Mouse (Mus musculus) lung, postnatal 10 days (tissue): ENCODE measurements around the gene Cops7a.

Experiments used
- DNase-seq: peaks from one replicate; pipeline ENCODE4 v3.0.0; 2021

Cops7a gene

GRCm38 (mm10) chr6:124958127-124958526 lies 7.2 kb downstream of the Cops7a start:
- DNase-seq, result no peak

DNA sequence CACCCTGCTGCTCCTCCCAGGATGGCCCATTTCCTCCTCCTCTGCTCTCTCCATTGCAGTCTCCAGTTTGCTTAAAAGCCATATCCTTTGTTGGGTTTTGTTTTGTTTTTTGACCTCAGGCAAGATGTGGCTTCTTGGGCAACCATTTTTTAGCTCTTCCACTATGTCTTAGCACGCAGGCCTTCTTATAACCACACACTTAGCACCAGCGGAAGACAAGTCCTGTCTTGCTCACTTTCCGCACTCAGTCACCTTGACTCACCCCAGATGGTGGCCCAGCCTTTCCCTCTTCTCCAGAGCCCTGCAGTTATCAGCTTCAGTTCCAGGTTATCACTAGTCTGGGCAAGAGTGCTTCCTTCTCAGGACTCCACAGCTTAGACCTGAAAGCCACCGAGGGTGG lies 10.1 kb downstream of the Cops7a start:
- no peak for DNase-seq

DNA sequence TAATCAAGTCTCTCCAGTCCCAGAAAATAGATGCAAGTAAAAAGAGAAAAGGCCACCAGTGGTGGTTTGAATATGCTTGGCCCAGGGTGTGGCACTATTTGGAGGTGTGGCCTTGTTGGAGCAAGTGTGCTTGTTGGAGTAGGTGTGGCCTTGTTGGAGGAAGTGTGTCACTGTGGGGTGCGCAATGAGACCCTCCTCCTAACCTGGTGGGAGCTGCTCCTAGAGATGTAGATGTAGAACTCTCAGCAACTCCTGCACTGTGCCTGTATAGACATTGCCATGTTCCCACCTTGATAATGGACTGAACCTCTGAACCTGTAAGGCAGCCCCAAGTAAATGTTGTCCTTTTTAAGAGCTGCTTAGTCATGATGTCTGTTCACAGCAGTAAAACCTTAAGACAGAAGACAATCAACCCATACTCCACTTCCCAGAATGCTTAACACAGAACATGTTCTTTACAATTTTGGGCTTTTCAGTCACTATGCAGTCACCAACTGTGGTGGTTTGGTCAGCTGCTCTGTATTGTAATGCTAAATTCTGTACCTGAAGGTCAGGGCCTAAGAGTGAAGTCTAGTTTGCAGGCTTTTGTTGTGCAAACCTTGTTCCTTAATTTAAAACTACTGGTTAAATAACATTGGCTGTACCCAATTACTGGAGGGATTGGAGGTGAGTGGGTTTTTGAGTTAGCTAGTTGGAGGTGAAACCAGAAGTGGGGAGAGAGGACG lies 11.2 kb downstream of the Cops7a start:
- DNase-seq, result no peak

DNA sequence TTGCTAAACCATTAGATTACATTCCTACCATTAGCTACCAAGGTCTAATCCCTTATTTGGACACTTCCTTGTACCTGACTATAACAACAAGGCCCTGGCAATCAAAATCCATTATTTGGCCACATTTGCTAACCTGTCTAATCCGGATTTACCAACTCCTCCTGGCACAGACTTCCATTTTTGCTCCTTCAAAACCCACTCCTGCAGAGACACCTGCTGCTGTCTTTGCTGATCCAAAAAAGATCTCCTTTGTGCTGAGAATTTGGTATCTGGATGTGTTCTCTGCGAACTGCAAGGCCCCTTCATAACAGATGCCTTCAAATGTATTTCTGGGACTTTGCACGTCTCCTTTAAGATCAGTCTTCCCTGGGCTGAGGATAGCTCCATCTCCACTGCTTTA lies 21.8 kb downstream of the Cops7a start:
- DNase-seq, result no peak

- no peak for DNase-seq
Measured at GRCm38 (mm10) chr6:124941679-124942078, 23.7 kb downstream of the Cops7a start.

DNA sequence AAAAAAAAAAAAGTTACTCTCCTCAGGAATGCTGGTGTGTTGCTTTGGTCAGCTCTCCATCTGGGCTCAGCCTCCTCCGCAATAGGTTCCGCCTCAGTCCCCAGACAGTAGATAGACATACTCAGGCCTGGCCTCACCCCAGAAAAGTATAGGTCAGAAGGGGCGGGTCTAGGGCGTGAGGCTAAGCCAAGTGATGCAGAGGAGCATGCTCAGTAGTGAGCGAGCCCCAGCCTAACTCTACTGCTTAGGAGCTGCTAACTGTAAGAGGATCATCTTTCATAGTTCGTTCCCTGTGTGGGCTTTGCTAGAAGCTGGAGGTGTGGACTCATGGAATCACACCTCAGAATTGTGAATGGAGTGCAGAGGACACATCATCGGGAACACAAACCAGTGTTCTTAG lies 26.8 kb downstream of the Cops7a start:
- DNase-seq, result no peak

DNA sequence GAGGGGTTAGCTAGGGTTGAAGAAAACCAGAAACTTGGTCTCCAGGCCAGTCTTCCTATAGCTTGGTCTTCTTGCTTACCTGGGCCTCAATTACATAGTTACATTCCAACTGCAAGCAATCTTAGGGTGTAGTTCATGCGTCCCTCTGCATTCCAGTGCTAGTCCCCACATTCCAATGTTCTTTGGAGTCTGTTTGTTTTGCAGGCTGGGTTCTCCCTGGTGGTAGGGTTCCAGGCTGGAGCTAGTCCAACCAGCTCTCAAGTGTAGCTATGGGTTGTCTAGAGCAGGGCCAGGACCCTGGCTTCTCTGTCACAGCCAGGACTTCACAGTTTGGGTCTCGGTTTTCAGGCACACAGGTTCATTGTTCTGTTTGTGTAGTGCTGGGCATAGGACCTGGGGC lies 27.8 kb downstream of the Cops7a start:
- peak; percentile 28 for DNase-seq

GRCm38 (mm10) chr6:124936681-124937080 lies 28.7 kb downstream of the Cops7a start:
- no peak for DNase-seq

DNA sequence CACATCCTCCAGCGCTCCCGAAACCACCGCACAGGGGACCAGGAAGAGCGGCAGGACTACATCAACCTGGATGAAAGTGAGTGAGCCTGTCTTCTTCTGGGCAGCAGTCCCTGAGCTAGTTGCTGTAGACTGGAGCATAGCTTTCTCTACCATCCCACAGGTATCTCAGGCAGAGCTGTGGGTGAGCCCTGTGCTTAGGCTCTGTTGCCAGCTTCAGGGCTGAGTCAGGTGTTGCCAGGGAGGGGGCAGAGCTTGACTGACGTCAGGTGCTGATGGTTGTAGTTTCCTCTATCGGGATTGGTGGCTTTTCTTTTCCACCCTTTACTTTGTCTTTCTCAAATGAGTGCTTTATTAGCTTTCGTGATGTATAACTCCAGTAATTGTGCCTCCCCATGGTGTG lies 30.7 kb downstream of the Cops7a start:
- DNase-seq, result no peak

GRCm38 (mm10) chr6:124933127-124933526 lies 32.2 kb downstream of the Cops7a start:
- no peak for DNase-seq

GRCm38 (mm10) chr6:124932314-124932695 lies 33.0 kb downstream of the Cops7a start:
- no peak for DNase-seq

DNA sequence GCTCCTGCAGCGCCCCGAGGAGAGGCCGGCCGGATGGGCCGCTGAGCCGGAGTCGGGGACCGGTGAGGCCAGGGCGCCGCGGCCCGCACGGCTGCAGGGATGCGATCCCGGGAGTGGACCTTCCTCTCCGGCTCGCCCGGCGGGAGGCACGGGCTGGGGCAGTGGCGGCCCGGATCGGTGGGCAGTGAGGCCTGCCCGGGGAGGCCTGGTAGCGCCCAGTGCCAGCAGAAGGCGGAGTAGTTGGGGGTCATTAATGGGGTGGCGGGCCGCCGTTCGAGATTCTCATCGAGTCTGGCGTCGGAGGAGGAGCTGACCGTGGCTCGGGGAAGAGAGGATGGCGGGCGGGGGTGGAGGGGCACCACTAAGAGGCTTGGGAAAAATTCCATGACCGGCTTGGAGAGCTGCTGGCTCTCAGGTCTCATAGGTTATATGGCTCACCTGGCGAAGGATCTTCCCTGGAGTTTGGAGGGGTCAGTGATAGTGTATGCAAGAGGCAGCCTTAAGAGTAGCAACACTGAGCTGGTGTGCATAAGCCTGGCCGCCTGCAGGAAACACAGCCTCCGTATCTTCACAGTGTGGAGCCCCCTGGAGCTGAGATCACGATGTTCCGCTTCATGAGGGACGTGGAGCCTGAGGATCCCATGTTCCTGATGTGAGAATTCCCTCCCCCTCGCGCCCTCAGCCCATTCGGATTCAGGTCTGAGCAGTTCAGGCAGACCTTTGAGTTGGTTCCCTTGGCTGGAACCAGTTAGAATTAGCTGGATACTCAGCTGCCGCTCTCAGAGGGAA lies 33.6 kb downstream of the Cops7a start:
- peak; percentile 81 for DNase-seq

DNA sequence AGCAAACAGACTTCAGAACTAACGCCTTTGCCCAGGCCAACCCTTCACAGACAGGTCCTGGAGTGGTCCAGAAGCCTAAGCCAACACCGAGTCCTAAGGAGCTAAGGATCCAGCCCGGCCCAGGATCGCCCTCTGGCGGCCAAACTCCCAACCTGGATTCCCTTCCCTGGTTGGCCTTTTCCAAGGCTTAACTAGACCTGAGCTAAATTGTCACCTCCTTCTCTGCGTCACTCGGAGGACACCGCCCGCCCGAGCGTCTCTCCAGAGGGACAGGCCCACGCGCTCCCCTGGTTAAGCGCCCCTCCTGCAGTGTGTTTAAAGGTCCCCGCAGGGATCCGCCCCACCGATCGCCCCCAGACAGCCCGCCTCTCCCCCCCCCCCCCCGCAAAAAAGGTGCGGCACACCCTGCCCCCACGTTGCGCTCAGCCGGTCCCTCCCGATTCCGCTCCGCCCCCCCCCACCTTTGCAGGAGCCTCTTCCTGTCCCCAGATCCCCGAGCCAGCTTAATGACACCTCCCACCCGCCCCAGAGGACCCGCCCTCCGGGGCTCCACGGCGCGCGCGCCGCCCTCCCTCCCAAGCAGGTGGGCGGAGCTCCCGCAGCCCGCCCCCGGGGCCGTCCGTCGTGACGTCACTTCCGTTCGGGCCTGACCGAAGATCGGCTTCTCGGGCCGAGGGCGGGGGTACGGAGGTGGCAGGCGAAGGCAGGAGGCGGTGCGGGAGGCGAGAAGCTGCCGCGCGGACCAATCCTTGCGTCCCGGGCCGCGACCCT lies 34.4 kb downstream of the Cops7a start, which contains the start of gene Mlf2:
TSS of gene Mlf2 (plus strand) at position 633 of the 771 bp plus-strand sequence.
- DNase-seq, result peak; percentile 99

GRCm38 (mm10) chr6:124930231-124930630 lies 35.1 kb downstream of the Cops7a start:
- DNase-seq, result peak; percentile 59

DNA sequence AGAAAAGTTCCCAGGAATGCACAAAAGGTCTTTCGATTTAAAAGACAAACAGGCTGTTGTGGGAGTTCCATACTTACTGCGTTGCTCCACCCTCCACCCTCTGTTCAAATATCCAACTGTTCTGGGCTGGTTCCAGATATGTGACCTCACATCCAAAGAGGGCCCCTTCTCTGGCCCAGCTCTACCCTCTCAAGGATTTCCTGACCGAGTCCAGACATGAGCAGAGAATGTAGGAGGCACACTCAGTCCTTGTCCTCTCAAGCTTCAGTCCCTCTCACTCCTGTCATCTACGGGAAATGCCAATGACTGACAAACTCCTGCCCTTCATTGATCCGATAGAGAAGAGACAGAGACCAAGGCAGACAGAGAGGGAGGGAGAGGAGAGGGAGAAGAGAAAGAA lies 39.4 kb downstream of the Cops7a start:
- peak; percentile 92 for DNase-seq

GRCm38 (mm10) chr6:124925173-124925793 lies 40.1 kb downstream of the Cops7a start:
- DNase-seq, result no peak

DNA sequence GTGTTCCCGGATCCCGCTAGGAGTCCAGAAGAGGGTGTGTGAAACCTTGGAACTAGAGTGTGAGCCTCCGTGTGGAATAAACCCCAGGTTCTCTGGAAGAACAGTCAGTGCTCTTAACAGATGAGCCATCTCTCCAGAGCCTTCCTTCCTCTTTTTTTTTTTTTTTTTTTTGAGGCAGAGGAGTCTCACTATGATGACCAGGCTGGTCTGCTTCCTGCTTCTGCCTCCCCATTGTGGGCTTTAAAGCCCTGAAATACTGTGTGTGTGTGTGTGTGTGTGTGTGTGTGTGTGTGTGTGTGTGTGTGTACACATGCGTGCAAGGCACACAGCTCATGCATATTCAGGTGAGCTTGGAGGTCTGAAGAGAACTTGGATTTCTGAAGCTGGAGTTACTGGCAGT lies 43.8 kb downstream of the Cops7a start:
- DNase-seq, result no peak

GRCm38 (mm10) chr6:124920318-124921085 lies 44.8 kb downstream of the Cops7a start:
- DNase-seq, result no peak

GRCm38 (mm10) chr6:124919695-124920317 lies 45.5 kb downstream of the Cops7a start, which contains the start of gene Ptms:
Gene Ptms, minus strand, starts transcription at chr6:124920103.
- peak; percentile 97 for DNase-seq

DNA sequence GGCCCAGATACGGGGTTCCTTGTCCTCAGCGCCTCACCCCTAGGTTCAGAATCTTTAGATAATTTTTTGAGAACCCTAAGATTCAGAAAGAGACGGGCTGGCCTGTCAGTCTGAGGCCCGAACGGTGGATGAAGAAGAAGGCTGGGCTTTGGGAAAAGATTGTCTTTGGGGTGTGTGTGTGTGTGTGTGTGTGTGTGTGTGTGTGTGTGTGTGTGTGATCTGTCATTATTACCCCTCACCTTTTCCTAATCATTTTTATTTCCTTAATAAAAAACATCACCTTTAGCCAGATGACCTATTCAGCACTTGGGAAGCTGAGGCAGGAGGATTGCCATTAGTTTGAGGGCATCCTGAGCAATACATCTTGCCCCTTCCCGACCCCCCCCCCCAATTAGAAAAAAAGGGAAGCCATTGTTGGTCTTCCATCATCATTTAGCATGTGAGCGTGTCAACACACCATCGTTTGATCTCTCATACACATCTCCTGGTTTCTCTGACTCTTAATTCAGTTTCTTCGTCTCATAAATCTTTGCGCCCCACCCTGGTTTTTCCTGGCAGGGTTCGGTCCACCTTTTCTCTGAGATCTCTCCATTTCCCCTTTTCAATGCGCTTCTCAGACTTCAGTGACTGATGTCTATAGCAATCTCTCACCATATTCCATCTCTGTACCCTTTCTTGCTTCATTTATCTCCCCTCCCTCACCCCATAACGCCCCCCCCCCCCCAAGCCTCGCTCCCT lies 46.3 kb downstream of the Cops7a start:
- DNase-seq, result no peak

GRCm38 (mm10) chr6:124918331-124918690 lies 47.0 kb downstream of the Cops7a start:
- DNase-seq, result no peak
